Comparison of ENCODE assay signal across 9 mouse cellular contexts in genomic region chr13:64205186-64205585, GRCm38 (mm10). TPM values are rescaled to one million over a fixed set of nuclear protein-coding genes. Genes with fewer than 3 reads are reported as not detected.
DNase-seq lines count a peak whose midpoint lies in the region; ATAC-seq and TF ChIP-seq lines count a peak whose summit lies in the region.
"Had no signal": no experiment of that assay in that cellular context is flagged by ENCODE, and none has a peak within 500 bp of the region (broad histone marks: within the 10 kb centered on the region; RNA-seq: fewer than 3 reads in every experiment).

No protein-coding gene starts in this region.

- no peak overlapping the region for H3K9ac ChIP-seq in kidney, embryonic 16.5 days (replicated peaks; ENCODE audit: low read length)
- H3K9ac ChIP-seq in intestine, postnatal 0 days (ENCODE audit: low read depth, low read length), result no peak overlapping the region

- 39% methylated on average over 2 of the region's 2 CpGs for WGBS in kidney, embryonic 16.5 days
- 45% methylated on average over 2 of the region's 2 CpGs for WGBS in intestine, postnatal 0 days

- no peaks in the 10 kb centered on the region for H3K4me1 ChIP-seq in kidney, embryonic 16.5 days (ENCODE audit: insufficient read depth, low read length)
- H3K4me1 ChIP-seq in intestine, postnatal 0 days (replicated peaks; ENCODE audit: control insufficient read depth, insufficient read depth, low read length), result no peaks in the 10 kb centered on the region

- H3K4me2 ChIP-seq in kidney, embryonic 16.5 days (replicated peaks; ENCODE audit: low read depth, low read length), result no peak overlapping the region
- H3K4me2 ChIP-seq in intestine, postnatal 0 days (replicated peaks; ENCODE audit: low read depth), result no peak overlapping the region

- no peaks in the 10 kb centered on the region for H3K27me3 ChIP-seq in kidney, embryonic 16.5 days (ENCODE audit: insufficient read depth, low read length)
- H3K27me3 ChIP-seq in intestine, postnatal 0 days (replicated peaks; ENCODE audit: control insufficient read depth, insufficient read depth, low read length), result no peaks in the 10 kb centered on the region

- no peak overlapping the region for H3K4me3 ChIP-seq in kidney, embryonic 16.5 days (ENCODE audit: low read length)
- H3K4me3 ChIP-seq in intestine, postnatal 0 days (ENCODE audit: low read depth, low read length), result no peak overlapping the region
- H3K4me3 ChIP-seq: myocyte had no signal

- no peaks in the 10 kb centered on the region for H3K9me3 ChIP-seq in kidney, embryonic 16.5 days (ENCODE audit: low read length)
- no peaks in the 10 kb centered on the region for H3K9me3 ChIP-seq in intestine, postnatal 0 days (ENCODE audit: control insufficient read depth)

- TF ChIP-seq CTCF in intestine, postnatal 0 days (IDR thresholded peaks at IDR 0.05; ENCODE audit: low read depth), result peak; percentile 64

- peak; percentile 72 for ATAC-seq in kidney, embryonic 16.5 days (ENCODE audit: low FRiP score, low TSS enrichment)
- ATAC-seq in common myeloid progenitor, adult 5-6 weeks (replicated peaks; ENCODE audit: low read depth, poor library complexity, severe bottlenecking), result peak; percentile 76
- no peak for ATAC-seq in intestine, postnatal 0 days

- H3K27ac ChIP-seq in kidney, embryonic 16.5 days (ENCODE audit: low read length), result no peak overlapping the region
- H3K27ac ChIP-seq in intestine, postnatal 0 days (ENCODE audit: low read depth, low read length), result no peak overlapping the region

- H3K36me3 ChIP-seq in kidney, embryonic 16.5 days (ENCODE audit: insufficient read depth, low read length), result no peaks in the 10 kb centered on the region
- H3K36me3 ChIP-seq in intestine, postnatal 0 days (ENCODE audit: control insufficient read depth, insufficient read depth), result peaks cover 6% of the 10 kb centered on the region; the same call in 1 of the 2 replicates

- DNase-seq in kidney, adult 18-20 months, result no peak
- DNase-seq in mesoderm, embryonic 11.5 days (ENCODE audit: low read depth, low spot score), result peak; percentile 78
- DNase-seq in adrenal gland, postnatal 4 days (ENCODE audit: low spot score in 2 of 2), result no peak
- DNase-seq in cerebellum, postnatal 14 days, result no peak
- no peak for DNase-seq in urinary bladder, postnatal 25 days (ENCODE audit: low spot score)

RNA-seq across cellular contexts. Expression of gene Habp4, which starts 43.6 kb away (rescaled TPM):
- polyA plus RNA-seq in kidney, embryonic 16.5 days (2015; fragmentation: Nextera tagmentation; extraction: Ambion mirVana), result 28.4 and 29.1 TPM in 2 replicates
- 3.3 and 3.5 TPM in 2 replicates for total RNA-seq in common myeloid progenitor, adult 5-6 weeks (2017)
- polyA plus RNA-seq in intestine, postnatal 0 days (2015; fragmentation: Nextera tagmentation; extraction: Ambion mirVana), result 11.8 and 12.7 TPM in 2 replicates
- total RNA-seq in adrenal gland, postnatal 4 days (2021), result 10 to 100 TPM; 29.3 to 32.4 TPM

RNA-seq across cellular contexts. Expression of gene Zfp367, which starts 52.2 kb away (rescaled TPM):
- 16.2 and 17.4 TPM in 2 replicates for polyA plus RNA-seq in kidney, embryonic 16.5 days (2015; fragmentation: Nextera tagmentation; extraction: Ambion mirVana)
- total RNA-seq in common myeloid progenitor, adult 5-6 weeks (2017), result 65.3 and 71.5 TPM in 2 replicates
- 8.9 and 9.5 TPM in 2 replicates for polyA plus RNA-seq in intestine, postnatal 0 days (2015; fragmentation: Nextera tagmentation; extraction: Ambion mirVana)
- 10 to 100 TPM; 25.2 to 26.6 TPM for total RNA-seq in adrenal gland, postnatal 4 days (2021)
